Mouse (Mus musculus): Measurements from ENCODE around the gene Vmn2r23. TPM values are rescaled to one million over a fixed set of nuclear protein-coding genes. Genes with fewer than 3 reads are reported as not detected.
"Not testable (repeated sequence)": the region's sequence is repeated elsewhere in the genome, so short reads cannot be mapped to it uniquely, and the experiment has no call there.

Gene Vmn2r23
- polyA plus RNA-seq (2015; fragmentation: Nextera tagmentation; extraction: Ambion mirVana), result not detected in 2 replicates

DNA sequence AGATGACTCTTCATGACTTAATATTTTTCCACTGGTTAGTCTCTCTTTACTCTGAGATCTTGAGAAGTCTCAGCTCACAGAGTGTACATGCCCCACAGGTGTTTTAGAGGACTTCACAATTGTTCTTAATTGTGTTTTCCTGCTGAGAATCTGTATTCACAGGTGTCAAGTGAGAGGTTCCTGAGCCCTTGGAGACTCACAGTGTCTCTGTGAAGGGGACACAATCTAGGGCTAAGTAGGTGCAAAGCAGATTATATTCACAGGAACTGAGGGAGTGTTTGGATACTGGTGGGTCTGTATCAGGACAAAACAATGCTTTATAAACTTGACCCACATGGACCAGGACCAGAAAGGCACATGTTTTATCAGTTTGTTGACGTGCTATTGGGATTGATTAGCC, at the start of gene Vmn2r23:
Gene Vmn2r23 (plus strand): TSS at position 301 of the 400 bp plus-strand sequence.
- Histone ChIP-seq H3K27ac (no peak within 1 kb of the TSS), H3K9ac (ENCODE audit: low read depth, low read length) (no peak within 1 kb of the TSS), H3K9me3 (replicated peaks; ENCODE audit: low read length) (no peaks in the 10 kb centered on the region), H3K4me1 (replicated peaks; ENCODE audit: insufficient read depth, low read length) (no peaks in the 10 kb centered on the region), H3K4me2 (ENCODE audit: low read length) (no peak within 1 kb of the TSS), H3K36me3 (ENCODE audit: insufficient read depth, low read length) (no peaks in the 10 kb centered on the region), H3K27me3 (ENCODE audit: insufficient read depth, low read length) (no peaks in the 10 kb centered on the region), H3K4me3 (replicated peaks; ENCODE audit: low read depth, low read length) (no peak within 1 kb of the TSS)
- no peak for TF ChIP-seq CTCF (IDR thresholded peaks at IDR 0.05; ENCODE audit: low read depth)
- 77% methylated on average over 1 of the region's 1 CpGs for WGBS
- DNase-seq (ENCODE audit: low spot score) (no peak), ATAC-seq (replicated peaks; ENCODE audit: low FRiP score, low read depth) (no peak)

DNA sequence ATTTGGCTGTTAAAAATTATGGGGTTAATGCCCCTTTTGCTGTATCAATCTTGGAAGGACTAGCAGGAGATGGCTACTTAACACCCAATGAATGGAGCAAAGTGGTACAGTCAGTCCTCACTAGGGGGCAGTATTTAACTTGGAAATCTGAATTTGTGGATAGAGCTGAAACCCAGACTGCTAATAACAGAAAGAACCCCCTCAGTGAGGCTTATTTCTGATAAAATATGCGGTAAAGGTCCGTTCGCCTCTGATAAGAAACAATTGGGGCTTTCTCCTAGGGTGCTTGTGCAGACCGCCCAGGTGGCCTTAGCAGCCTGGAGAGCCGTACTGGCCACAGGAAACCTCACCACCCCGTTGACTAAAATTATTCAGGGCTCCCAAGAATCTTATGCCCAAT, 45.4 kb upstream of the Vmn2r23 start:
- 66% methylated on average over 6 of the region's 6 CpGs for WGBS
- Histone ChIP-seq H3K27me3 (ENCODE audit: insufficient read depth, low read length) (no peaks in the 10 kb centered on the region), H3K4me2 (ENCODE audit: low read length) (no peak overlapping the region), H3K9me3 (replicated peaks; ENCODE audit: low read length) (no peaks in the 10 kb centered on the region), H3K4me3 (replicated peaks; ENCODE audit: low read depth, low read length) (no peak overlapping the region), H3K36me3 (ENCODE audit: insufficient read depth, low read length) (no peaks in the 10 kb centered on the region), H3K27ac (no peak overlapping the region), H3K9ac (ENCODE audit: low read depth, low read length) (no peak overlapping the region), H3K4me1 (replicated peaks; ENCODE audit: insufficient read depth, low read length) (no peaks in the 10 kb centered on the region)
- ATAC-seq (replicated peaks; ENCODE audit: low FRiP score, low read depth), result no peak
- peak; percentile 2 for DNase-seq (ENCODE audit: low spot score)
- peak; percentile 35; the same call in 1 of the 2 replicates for TF ChIP-seq CTCF (IDR thresholded peaks at IDR 0.05; ENCODE audit: low read depth)

DNA sequence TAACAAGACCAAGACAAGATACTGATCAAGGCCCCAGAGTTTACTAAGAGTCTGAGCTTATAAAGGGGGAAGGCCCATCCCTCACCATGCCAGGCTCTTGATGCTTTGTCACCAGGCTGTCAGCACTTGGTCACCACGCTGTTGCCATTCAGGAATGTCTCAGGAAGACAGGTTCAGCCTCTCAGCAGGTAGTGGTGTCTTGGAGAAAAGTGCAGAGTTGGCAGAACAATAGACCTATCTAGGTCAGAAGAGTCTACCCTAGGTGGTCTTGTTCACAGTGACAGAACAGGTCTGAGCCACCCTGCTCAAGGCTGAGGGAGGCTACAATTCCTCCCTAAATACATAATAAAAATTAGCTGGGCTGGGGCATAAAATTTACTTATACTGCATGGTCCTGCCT, 5.8 kb upstream of the Vmn2r23 start:
- H3K4me2 ChIP-seq (ENCODE audit: low read length); H3K36me3 ChIP-seq (ENCODE audit: insufficient read depth, low read length); DNase-seq (ENCODE audit: low spot score); ATAC-seq (replicated peaks; ENCODE audit: low FRiP score, low read depth); H3K9ac ChIP-seq (ENCODE audit: low read depth, low read length); H3K27ac ChIP-seq; H3K9me3 ChIP-seq (replicated peaks; ENCODE audit: low read length); H3K4me1 ChIP-seq (replicated peaks; ENCODE audit: insufficient read depth, low read length); H3K4me3 ChIP-seq (replicated peaks; ENCODE audit: low read depth, low read length); H3K27me3 ChIP-seq (ENCODE audit: insufficient read depth, low read length): not testable (repeated sequence)
- 71% methylated on average over 1 of the region's 1 CpGs for WGBS

DNA sequence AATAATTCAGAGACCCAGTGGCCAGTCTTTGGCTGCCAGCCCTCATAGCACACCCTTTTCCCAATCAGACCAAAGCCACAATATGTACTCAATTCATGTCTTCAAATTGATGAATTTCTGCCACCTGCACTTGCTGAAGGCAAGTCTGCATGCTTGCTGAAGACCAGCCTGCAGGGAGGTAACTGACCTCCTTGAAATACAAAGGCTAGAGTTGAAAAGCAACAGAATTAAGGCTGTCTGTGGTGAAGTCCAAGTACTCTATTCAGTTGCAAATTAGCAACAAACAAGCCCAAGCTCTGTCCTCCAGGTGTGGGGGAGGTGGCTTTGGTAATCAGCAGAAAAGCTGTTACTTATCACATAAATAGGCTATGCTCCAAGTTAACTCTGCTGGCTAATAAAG, 5.3 kb upstream of the Vmn2r23 start:
- TF ChIP-seq CTCF (IDR thresholded peaks at IDR 0.05; ENCODE audit: low read depth), result no peak
- Histone ChIP-seq H3K4me1 (replicated peaks; ENCODE audit: insufficient read depth, low read length) (no peaks in the 10 kb centered on the region), H3K36me3 (ENCODE audit: insufficient read depth, low read length) (no peaks in the 10 kb centered on the region), H3K27ac (no peak overlapping the region), H3K4me2 (ENCODE audit: low read length) (no peak overlapping the region), H3K27me3 (ENCODE audit: insufficient read depth, low read length) (no peaks in the 10 kb centered on the region), H3K9me3 (replicated peaks; ENCODE audit: low read length) (no peaks in the 10 kb centered on the region), H3K4me3 (replicated peaks; ENCODE audit: low read depth, low read length) (no peak overlapping the region), H3K9ac (ENCODE audit: low read depth, low read length) (no peak overlapping the region)
- DNase-seq (ENCODE audit: low spot score) (no peak), ATAC-seq (replicated peaks; ENCODE audit: low FRiP score, low read depth) (no peak)

DNA sequence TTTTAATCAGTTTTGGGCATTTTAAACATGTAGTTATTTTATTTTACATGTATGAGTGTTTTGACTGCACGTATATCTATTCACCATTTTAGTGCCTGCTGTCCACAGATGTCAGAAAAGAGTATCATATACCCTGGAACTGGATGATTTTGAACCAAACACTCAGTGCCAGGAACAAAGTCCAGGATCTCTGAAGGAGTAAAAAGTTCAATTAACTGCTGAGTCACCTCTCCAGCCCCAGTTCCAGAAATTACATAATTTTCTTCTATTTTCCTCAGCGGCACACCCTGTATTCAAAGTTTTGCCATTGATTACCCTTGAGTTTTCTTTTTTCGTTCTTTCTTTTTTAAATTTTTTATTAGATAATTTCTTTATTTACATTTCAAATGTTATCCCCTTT, 67.6 kb downstream of the Vmn2r23 start:
- H3K4me3 ChIP-seq (replicated peaks; ENCODE audit: low read depth, low read length), result no peak overlapping the region
- no peak overlapping the region for H3K27ac ChIP-seq
- ATAC-seq (replicated peaks; ENCODE audit: low FRiP score, low read depth) (no peak), DNase-seq (ENCODE audit: low spot score) (no peak)
- H3K27me3 ChIP-seq (ENCODE audit: insufficient read depth, low read length), result no peaks in the 10 kb centered on the region
- no peaks in the 10 kb centered on the region for H3K36me3 ChIP-seq (ENCODE audit: insufficient read depth, low read length)
- no peak overlapping the region for H3K4me2 ChIP-seq (ENCODE audit: low read length)
- H3K9me3 ChIP-seq (replicated peaks; ENCODE audit: low read length), result no peaks in the 10 kb centered on the region
- no peak for TF ChIP-seq CTCF (IDR thresholded peaks at IDR 0.05; ENCODE audit: low read depth)
- no peaks in the 10 kb centered on the region for H3K4me1 ChIP-seq (replicated peaks; ENCODE audit: insufficient read depth, low read length)
- no peak overlapping the region for H3K9ac ChIP-seq (ENCODE audit: low read depth, low read length)
- 81% methylated on average over 3 of the region's 3 CpGs for WGBS

DNA sequence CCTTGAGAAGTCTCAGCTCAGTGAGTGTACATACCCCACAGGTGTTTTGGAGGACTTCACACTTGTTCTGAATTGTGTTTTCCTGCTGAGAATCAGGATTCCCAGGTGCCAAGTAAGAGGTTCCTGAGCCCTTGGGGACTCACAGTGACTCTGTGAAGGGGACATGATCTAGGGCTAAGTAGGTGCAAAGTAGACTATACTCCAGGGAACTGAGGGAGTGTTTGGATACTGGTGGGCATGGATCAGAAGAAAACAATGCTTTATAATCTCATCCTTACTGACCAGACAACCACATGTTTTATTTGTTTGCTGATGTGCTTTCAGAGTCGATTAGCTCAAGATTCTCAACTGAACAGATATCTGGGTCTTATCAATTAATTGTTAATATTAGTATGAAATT, 76.1 kb downstream of the Vmn2r23 start, which contains the start of gene Vmn2r24:
Gene Vmn2r24 (plus strand): TSS at position 301 of the 400 bp plus-strand sequence.
- 76% methylated on average over 1 of the region's 1 CpGs for WGBS
- ATAC-seq (replicated peaks; ENCODE audit: low FRiP score, low read depth), result no peak
- H3K27ac ChIP-seq, result no peak within 1 kb of the TSS
- no peak for TF ChIP-seq CTCF (IDR thresholded peaks at IDR 0.05; ENCODE audit: low read depth)
- no peaks in the 10 kb centered on the region for H3K27me3 ChIP-seq (ENCODE audit: insufficient read depth, low read length)
- H3K4me3 ChIP-seq (replicated peaks; ENCODE audit: low read depth, low read length), result no peak within 1 kb of the TSS
- no peak for DNase-seq (ENCODE audit: low spot score)
- H3K4me1 ChIP-seq (replicated peaks; ENCODE audit: insufficient read depth, low read length), result no peaks in the 10 kb centered on the region
- no peak within 1 kb of the TSS for H3K9ac ChIP-seq (ENCODE audit: low read depth, low read length)
- no peak within 1 kb of the TSS for H3K4me2 ChIP-seq (ENCODE audit: low read length)
- no peaks in the 10 kb centered on the region for H3K9me3 ChIP-seq (replicated peaks; ENCODE audit: low read length)
- H3K36me3 ChIP-seq (ENCODE audit: insufficient read depth, low read length), result no peaks in the 10 kb centered on the region

DNA sequence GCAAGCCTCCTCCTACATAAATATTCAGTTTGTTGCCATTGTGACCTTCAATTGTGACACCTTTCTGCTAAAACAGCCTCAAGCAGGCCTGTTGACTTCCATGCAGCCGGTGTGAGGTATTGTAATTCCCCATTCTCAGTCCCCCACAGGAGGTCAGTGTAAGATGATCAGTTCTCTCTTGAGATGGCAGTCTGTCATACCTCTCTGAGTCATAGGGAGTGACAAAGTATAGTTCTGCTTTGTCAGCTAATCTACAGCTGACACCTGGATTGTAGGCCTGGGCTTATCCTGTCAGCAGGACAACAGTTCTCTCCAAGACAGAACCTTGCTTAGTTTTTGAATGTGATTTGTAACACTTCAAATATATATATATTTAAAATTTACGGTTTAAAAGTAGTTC, 82.4 kb downstream of the Vmn2r23 start:
- Histone ChIP-seq H3K4me1 (replicated peaks; ENCODE audit: insufficient read depth, low read length) (no peaks in the 10 kb centered on the region), H3K4me2 (ENCODE audit: low read length) (no peak overlapping the region), H3K36me3 (ENCODE audit: insufficient read depth, low read length) (no peaks in the 10 kb centered on the region), H3K9ac (ENCODE audit: low read depth, low read length) (no peak overlapping the region), H3K9me3 (replicated peaks; ENCODE audit: low read length) (no peaks in the 10 kb centered on the region), H3K27ac (no peak overlapping the region), H3K4me3 (replicated peaks; ENCODE audit: low read depth, low read length) (no peak overlapping the region), H3K27me3 (ENCODE audit: insufficient read depth, low read length) (no peaks in the 10 kb centered on the region)
- DNase-seq (ENCODE audit: low spot score) (no peak), ATAC-seq (replicated peaks; ENCODE audit: low FRiP score, low read depth) (no peak)
- 59% methylated on average over 2 of the region's 2 CpGs for WGBS
- no peak for TF ChIP-seq CTCF (IDR thresholded peaks at IDR 0.05; ENCODE audit: low read depth)
